Mouse (Mus musculus): ENCODE data around the gene Ckm. TPM values are rescaled to one million over a fixed set of nuclear protein-coding genes. Genes with fewer than 3 reads are reported as not detected.

Gene Ckm
- polyA plus RNA-seq, 1 experiment from 2014 or later = not detected

MicroRNAs encoded within 50 kb of the gene (microRNA counts, 519-probe panel; counts per million panel counts)
- not detected for microRNA mmu-miR-343

Small RNA genes within 50 kb of the gene (microRNA-seq; reads per million reads assigned to microRNA genes)
- gene Mir343 = not detected

Other genes with a start within 250 kb of the Ckm start
- 4.8 and 8.2 TPM in 2 replicates for gene Gipr, start 238.6 kb upstream of the Ckm start, polyA plus RNA-seq (2014; fragmentation: Nextera tagmentation; extraction: Ambion mirVana)
- 3.4 TPM in 2 replicates for gene Eml2, start 228.4 kb upstream of the Ckm start, polyA plus RNA-seq (2014; fragmentation: Nextera tagmentation; extraction: Ambion mirVana)
- 1.8 and 2.3 TPM in 2 replicates for gene Gpr4, start 192.2 kb upstream of the Ckm start, polyA plus RNA-seq (2014; fragmentation: Nextera tagmentation; extraction: Ambion mirVana)
- gene Opa3, start 176.4 kb upstream of the Ckm start, polyA plus RNA-seq (2014; fragmentation: Nextera tagmentation; extraction: Ambion mirVana) = 42.5 TPM in 2 replicates
- 27.1 and 32.3 TPM in 2 replicates for gene Vasp, start 133.0 kb upstream of the Ckm start, polyA plus RNA-seq (2014; fragmentation: Nextera tagmentation; extraction: Ambion mirVana)
- 0.30 and 0.67 TPM in 2 replicates for gene Ppm1n, start 124.7 kb upstream of the Ckm start, polyA plus RNA-seq (2014; fragmentation: Nextera tagmentation; extraction: Ambion mirVana)
- 102 and 109 TPM in 2 replicates for gene Rtn2, start 122.2 kb upstream of the Ckm start, polyA plus RNA-seq (2014; fragmentation: Nextera tagmentation; extraction: Ambion mirVana)
- gene Fosb, start 94.7 kb upstream of the Ckm start, polyA plus RNA-seq (2014; fragmentation: Nextera tagmentation; extraction: Ambion mirVana) = 0.17 TPM in 1 of 2 replicates, not detected in the other
- 99.5 and 101 TPM in 2 replicates for gene Ercc1, start 60.0 kb upstream of the Ckm start, polyA plus RNA-seq (2014; fragmentation: Nextera tagmentation; extraction: Ambion mirVana)
- gene Cd3eap, start 45.3 kb upstream of the Ckm start, polyA plus RNA-seq (2014; fragmentation: Nextera tagmentation; extraction: Ambion mirVana) = 18.4 and 20.0 TPM in 2 replicates
- gene Ppp1r13l, start 45.0 kb upstream of the Ckm start, polyA plus RNA-seq (2014; fragmentation: Nextera tagmentation; extraction: Ambion mirVana) = 1.1 and 1.3 TPM in 2 replicates
- gene Ercc2, start 22.8 kb upstream of the Ckm start, polyA plus RNA-seq (2014; fragmentation: Nextera tagmentation; extraction: Ambion mirVana) = 12.9 and 15.2 TPM in 2 replicates
- gene Klc3, start 672 bp upstream of the Ckm start, polyA plus RNA-seq (2014; fragmentation: Nextera tagmentation; extraction: Ambion mirVana) = 0.81 and 1.3 TPM in 2 replicates
- gene Mark4, start 54.0 kb downstream of the Ckm start, polyA plus RNA-seq (2014; fragmentation: Nextera tagmentation; extraction: Ambion mirVana) = 9.2 and 13.0 TPM in 2 replicates
- 0.16 and 0.25 TPM in 2 replicates for gene Exoc3l2, start 58.6 kb downstream of the Ckm start, polyA plus RNA-seq (2014; fragmentation: Nextera tagmentation; extraction: Ambion mirVana)
- gene Bloc1s3, start 103.6 kb downstream of the Ckm start, polyA plus RNA-seq (2014; fragmentation: Nextera tagmentation; extraction: Ambion mirVana) = 2.1 and 2.3 TPM in 2 replicates
- 34.2 and 42.5 TPM in 2 replicates for gene Trappc6a, start 103.6 kb downstream of the Ckm start, polyA plus RNA-seq (2014; fragmentation: Nextera tagmentation; extraction: Ambion mirVana)
- 0.36 and 0.57 TPM in 2 replicates for gene Nkpd1, start 113.1 kb downstream of the Ckm start, polyA plus RNA-seq (2014; fragmentation: Nextera tagmentation; extraction: Ambion mirVana)
- gene Ppp1r37, start 158.3 kb downstream of the Ckm start, polyA plus RNA-seq (2014; fragmentation: Nextera tagmentation; extraction: Ambion mirVana) = 12.6 and 13.5 TPM in 2 replicates
- gene Zfp296, start 172.5 kb downstream of the Ckm start, polyA plus RNA-seq (2014; fragmentation: Nextera tagmentation; extraction: Ambion mirVana) = 0.15 TPM in 1 of 2 replicates, not detected in the other
- gene Gemin7, start 172.8 kb downstream of the Ckm start, polyA plus RNA-seq (2014; fragmentation: Nextera tagmentation; extraction: Ambion mirVana) = 134 and 146 TPM in 2 replicates
- gene Clasrp, start 199.7 kb downstream of the Ckm start, polyA plus RNA-seq (2014; fragmentation: Nextera tagmentation; extraction: Ambion mirVana) = 27.1 and 40.1 TPM in 2 replicates
- gene Relb, start 224.7 kb downstream of the Ckm start, polyA plus RNA-seq (2014; fragmentation: Nextera tagmentation; extraction: Ambion mirVana) = 2.8 and 3.0 TPM in 2 replicates